Mouse (Mus musculus): Measurements from ENCODE around the gene Cxcr6.
"Not testable (repeated sequence)": the region's sequence is repeated elsewhere in the genome, so short reads cannot be mapped to it uniquely, and the experiment has no call there.

Gene Cxcr6

DNA sequence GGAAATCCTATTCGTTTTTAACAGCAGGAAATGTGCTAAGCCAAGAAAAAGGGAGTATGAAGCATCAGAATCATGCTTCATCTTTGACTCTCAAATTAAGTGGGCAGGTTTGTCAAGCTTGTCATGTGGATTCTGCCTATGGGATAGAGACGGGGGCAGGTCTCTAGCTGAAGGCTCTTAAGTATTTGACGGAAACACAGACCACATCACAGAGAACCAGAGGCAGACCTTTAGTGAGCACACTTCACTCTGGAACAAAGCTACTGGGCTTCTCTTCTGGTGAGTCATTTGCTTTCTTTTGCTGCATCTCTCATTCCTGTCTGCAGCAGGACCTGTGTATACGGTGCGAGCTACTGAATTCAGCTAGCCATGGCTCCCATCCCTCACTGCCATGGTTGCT, at the start of gene Cxcr6:
Cxcr6 (plus strand) TSS at position 209 of the 400 bp plus-strand sequence.
- DNase-seq (ENCODE audit: low spot score in 2 of 2) = no peak

DNA sequence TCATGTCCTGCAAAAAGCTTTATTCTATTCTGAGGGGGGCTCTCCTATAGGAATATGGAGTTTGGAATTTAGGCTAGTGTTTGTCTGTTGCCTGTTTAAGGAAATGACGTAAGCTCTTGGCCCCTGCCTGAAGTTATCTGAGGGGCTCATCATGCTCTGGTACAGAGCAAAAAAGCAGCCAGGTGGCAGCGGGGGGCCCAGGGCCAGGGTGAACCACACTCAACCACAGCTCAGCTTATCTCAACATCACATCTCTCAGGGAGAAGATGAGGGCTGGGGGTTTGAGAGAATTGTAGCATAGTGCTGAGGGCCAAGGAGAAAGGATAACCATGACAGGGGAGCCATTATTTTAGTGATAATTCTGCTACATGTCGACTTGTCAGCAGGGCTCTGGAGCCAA, 49.5 kb upstream of the Cxcr6 start:
- DNase-seq (ENCODE audit: low spot score in 2 of 2) = no peak

DNA sequence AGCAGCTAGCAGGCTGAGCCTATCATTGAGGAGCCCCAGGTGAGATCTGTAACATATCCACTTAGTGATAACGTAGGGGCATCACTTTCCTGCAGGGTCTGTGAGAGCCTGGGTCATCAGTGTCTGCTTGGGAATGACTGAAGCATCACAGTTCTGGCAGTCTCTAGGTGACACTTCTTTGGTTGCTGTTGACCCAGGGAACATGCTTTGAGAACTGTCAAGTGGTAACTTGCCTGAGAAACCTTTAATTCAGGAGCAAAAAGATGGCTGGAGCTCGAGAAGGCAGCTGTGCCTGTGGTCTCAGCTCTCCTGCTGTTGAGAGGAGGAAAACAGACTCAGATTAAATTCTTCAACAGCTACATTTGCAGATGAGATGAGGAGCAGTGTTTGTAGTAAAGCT, 48.9 kb upstream of the Cxcr6 start:
- no peak for DNase-seq (ENCODE audit: low spot score in 2 of 2)

DNA sequence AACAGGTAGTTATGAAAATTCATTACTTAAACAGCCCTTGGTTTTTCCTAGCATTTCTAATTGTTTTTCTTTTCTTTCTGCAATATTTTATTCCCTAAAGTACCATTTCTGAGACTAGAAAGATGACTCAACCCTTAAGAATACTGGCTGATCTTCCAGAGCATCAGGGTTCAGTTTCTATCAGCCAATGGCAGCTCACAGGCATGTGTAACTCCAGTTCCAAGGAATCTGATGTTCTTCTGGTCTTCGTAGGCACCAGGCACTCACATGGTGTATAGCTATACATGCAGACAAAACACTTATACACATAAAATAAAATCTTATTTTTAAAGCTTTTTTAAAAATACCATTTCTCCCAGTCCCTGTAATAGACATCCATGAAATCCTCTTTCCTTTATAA, 48.1 kb upstream of the Cxcr6 start:
- DNase-seq (ENCODE audit: low spot score in 2 of 2) = no peak

GRCm38 (mm10) chr9:123758645-123759044, 47.6 kb upstream of the Cxcr6 start:
- DNase-seq (ENCODE audit: low spot score in 2 of 2) = no peak

- DNase-seq (ENCODE audit: low spot score in 2 of 2) = no peak
These were observed 45.5 kb upstream of the Cxcr6 start for GRCm38 (mm10) chr9:123760806-123761205.

DNA sequence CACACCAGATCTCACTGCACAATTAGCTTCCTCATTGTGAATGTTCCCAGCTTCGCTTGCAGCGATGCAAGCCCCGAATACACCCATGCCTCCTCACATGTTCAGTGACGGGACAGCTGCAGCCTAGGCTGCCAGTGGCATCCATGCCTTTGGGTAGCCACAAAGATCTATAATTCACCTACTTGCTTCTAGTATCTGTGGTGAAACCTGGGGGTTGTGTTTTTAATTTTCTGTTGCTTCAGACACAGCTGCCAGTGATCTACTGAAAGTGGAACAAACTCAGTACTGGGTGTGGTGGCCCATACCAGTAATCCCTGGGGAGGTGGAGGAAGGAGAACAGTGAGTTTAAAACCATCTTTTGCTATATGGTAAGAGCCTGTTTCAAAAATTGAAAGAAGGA, 43.4 kb upstream of the Cxcr6 start:
- DNase-seq (ENCODE audit: low spot score in 2 of 2) = no peak

DNA sequence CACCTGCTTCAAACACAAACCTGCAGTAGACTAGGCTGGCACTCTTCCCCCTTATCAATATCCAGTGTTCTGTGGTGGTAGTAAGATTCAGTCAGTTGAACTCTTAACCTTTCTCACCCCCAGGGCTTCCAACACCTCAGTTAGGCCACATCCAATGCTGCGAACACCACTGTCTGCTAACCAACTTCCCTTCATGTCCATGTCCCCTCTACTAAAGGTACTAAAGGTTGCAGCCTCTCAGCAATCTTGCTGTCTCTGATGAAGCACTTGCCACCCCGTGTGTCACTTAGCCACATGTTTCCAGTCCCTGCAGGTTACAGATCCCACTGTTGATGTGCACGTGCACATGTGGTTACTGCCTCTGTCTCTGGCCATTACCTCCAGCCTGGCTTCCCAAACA, 42.5 kb upstream of the Cxcr6 start:
- DNase-seq (ENCODE audit: low spot score in 2 of 2) = no peak

DNA sequence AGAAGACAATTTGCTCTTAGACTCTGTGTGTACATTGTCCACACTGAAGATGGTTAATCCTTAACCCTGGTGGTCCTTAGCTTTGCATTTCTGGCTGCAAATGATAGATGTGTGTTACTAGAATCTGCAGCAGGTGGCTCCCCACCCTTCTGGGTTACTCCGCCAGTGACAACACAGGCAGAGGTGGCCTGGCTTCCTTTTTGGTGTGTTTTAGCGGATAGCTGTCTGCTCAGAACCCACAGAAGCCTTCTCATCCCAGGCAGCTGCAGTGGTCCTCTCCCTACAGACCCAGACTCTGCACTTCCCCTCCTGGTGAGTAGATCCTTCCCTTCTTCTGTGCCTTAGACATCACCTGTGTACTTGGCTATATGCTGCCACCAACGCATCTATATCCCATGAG, 39.3 kb upstream of the Cxcr6 start:
- no peak for DNase-seq (ENCODE audit: low spot score in 2 of 2)

DNA sequence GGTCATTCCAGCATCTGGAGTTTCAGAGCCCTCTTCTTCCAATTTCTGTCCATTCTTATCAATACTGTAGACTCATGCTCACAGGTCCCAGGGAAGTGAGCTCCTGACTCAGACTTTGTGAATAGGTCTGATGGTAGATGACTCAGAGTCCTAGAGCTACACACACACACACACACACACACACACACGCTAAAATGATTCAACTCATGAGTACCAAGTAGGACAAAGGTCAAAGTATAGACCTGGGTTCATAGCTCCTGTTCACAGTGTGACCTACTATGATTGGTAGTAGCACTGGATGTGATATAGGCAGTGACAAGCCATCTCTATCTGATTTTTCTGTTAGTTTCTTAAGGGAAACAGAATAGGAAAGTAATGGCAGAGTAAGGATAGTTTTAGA, 37.8 kb upstream of the Cxcr6 start:
- no peak for DNase-seq (ENCODE audit: low spot score in 2 of 2)

DNA sequence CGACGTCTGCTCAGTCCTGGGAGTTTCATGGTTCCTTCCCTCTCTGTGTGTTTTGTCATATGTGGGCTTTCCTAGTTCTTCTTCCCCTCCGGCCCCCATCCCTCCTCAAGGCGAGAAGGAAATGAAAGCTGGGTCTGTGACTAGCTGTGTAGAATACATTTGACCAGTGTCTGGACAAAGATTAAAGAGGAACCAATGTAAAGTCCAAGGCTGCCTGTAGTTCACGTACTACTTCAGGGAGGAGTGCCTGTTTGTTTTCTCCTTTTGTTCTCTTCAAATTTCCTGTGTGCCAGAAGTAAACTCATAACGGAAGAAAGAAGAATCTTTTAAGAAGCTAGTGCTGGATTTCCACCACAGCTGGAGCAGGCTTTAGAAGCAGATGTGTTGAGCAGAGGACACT, 36.7 kb upstream of the Cxcr6 start:
- no peak for DNase-seq (ENCODE audit: low spot score in 2 of 2)

DNA sequence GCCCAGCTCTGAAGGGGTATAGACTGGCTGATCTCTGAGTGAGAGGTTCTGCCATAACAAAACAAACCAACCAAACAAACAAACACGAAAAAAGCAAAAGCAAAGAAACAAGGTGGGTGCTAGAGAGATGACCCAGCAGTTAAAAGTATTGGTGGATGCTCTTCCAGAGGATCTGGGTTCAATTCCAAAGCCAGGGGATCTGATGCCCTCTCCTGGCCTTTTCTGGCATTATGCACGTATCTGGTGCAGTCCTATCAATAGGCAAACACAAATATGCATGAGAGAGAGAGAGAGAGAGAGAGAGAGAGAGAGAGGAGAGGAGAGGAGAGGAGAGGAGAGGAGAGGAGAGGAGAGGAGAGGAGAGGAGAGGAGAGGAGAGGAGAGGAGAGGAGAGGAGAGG, 33.0 kb upstream of the Cxcr6 start:
- DNase-seq (ENCODE audit: low spot score in 2 of 2) = not testable (repeated sequence)

DNA sequence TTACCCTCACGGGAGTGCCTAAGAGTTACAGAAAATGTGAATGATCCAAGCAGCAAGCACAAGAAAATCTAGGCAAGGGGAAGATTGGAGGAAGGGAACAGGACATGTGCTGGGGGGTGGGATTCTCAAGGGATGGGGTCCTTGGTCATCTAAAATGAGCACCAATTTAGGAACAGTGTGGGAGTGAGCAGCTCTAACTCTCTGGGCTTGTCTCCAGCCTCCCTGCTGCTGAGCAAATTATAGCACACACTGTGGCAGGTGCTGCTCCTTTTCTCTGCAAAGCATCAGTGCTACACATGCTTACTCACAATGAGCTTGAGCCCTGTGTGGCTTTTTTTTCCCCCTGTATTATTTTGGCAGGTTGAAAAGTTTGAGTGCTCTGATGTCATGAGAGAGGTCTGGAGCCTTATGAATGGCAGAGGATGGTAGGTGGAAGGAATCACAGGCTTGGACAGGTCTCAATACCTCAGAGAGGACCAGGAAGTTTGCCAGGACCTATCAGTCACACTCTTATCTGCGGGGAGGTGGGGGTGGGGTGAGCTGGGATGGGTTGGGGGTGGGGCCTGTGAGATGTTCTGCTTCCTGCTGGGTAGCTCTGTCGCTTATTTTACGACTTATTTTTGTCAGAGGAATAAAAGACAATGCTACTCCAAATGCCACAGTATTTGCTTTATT, 17.3 kb upstream of the Cxcr6 start:
- DNase-seq (ENCODE audit: low spot score in 2 of 2) = peak; percentile 4 to 16

DNA sequence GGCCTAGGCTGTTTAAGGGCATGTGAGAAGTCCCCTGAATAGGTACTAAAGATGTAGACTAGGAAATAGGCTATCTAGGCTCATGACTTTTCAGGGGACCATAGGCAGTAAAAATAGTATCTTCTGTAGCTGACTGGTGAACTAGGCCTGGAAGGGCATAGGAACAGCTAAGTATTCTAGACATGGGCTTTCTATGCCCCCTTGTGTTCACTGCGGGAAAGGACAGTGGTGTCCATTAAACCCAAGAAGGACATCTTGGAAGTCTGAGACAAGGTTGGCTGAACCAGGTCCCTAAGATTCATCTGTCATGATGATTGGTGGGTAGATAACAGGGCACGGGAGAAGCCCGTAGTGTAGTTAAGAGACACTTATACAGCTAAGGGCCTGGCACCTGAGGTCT, 10.1 kb upstream of the Cxcr6 start:
- peak; percentile 60 to 62 for DNase-seq (ENCODE audit: low spot score in 2 of 2)

DNA sequence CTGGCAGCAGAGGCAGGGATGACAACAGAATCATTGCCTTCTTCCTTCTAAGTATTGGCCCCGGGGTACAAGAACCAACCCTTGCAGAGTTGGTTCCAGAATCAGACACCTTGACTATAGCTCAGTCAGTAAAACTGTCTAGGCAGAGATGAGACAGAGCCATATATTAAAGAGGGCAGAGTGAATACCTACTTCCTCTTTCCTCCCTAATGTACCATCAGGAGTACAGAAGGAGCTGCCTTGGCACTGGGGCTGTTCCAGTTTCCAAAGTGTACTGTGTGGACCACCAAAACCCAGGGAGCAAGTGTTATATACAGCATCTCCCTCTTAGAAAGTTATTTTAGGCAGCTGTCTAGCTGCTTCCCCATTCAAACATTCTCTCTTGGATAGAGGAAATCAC, 4.7 kb upstream of the Cxcr6 start:
- no peak for DNase-seq (ENCODE audit: low spot score in 2 of 2)

GRCm38 (mm10) chr9:123802421-123802820, 3.9 kb upstream of the Cxcr6 start:
- DNase-seq (ENCODE audit: low spot score in 2 of 2) = no peak

- DNase-seq (ENCODE audit: low spot score in 2 of 2) = no peak
These were observed 3.4 kb upstream of the Cxcr6 start for GRCm38 (mm10) chr9:123802896-123803295.

- no peak for DNase-seq (ENCODE audit: low spot score in 2 of 2)
These were observed 1.0 kb upstream of the Cxcr6 start for GRCm38 (mm10) chr9:123805241-123805640.

DNA sequence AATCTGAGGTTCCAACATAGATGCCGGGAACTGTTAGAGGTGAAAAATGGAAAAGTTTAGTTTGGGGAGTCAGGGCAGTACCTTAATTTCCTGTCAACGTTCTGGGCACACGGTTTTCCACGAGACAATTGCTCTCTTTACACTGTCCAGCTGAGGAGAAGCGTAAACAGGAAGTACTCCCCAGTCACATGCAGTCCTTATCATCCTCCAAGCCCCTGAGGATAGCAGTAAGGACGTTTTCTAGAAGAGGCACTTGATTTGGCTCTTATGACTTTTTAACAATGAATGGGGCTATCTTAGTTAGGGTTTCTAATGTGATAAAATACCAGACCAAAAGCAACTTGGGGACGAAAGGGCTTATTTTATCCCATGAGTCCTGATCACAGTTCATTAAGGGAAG, 2.3 kb downstream of the Cxcr6 start:
- DNase-seq (ENCODE audit: low spot score in 2 of 2) = no peak

DNA sequence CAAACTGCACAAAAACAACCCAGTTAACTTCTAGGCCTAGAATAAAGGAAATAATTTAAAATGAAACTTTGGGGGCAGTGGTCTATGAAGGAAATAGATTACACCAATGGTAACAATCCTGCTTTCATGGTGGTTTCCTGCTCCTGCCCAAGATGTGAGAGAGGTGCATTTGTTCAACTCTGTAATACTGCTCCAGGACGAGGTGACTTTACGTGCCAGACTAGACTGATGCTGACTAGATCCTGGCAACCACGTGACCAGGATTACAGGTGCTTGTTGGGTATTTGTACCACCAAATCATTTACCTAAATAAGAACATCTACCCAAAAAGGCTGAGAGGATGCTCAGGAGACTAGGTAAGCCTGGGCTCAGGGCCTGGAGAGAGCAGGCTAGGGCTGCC, 5.6 kb downstream of the Cxcr6 start:
- DNase-seq (ENCODE audit: low spot score in 2 of 2) = no peak

DNA sequence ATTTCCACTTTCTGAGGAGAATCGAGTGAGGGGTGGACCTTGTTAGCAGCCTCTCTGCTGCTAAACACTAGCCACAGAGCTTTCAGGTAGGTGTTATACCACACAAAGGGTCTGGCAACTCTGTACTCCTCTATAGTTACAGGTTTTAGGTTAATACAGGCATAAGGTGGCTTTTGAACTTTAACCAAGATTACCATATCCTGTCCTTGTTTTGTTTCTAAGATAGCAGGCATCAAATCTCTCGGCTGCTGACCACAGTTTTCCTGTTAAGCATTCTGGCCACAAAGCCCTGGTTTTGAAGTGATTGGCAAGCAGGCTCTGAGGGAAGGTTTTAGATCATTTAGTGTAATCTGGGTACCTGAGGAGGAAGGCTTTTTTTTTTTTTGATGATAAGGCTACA, 8.1 kb downstream of the Cxcr6 start:
- no peak for DNase-seq (ENCODE audit: low spot score in 2 of 2)

DNA sequence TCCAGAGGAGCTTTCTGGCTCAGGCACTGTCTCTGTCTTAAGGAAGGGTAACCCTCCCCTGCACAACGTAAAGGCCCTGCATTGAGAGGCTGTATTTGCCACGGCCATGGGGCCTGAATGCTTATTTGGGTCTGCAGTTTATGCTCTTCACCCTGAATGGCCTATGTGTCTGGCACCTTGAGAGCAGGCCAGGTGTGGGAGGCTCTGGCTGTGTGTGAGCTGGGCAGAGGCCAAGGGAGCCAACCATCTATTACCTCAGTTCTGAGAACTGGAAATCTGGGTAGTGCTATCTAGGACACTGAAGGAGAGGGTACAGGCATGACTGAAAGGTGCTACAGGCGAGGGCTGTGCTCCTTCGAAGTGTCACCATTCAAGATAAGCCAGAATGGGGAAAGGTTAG, 8.5 kb downstream of the Cxcr6 start:
- no peak for DNase-seq (ENCODE audit: low spot score in 2 of 2)

- no peak for DNase-seq (ENCODE audit: low spot score in 2 of 2)
These were observed 9.2 kb downstream of the Cxcr6 start for GRCm38 (mm10) chr9:123815444-123815843.

GRCm38 (mm10) chr9:123815996-123816395, 9.7 kb downstream of the Cxcr6 start:
- no peak for DNase-seq (ENCODE audit: low spot score in 2 of 2)
